Mouse (Mus musculus) CD8-positive naive resting alpha-beta T cell, adult 57 days (primary cell): Measurements from ENCODE around the gene Plekhm3. TPM values are rescaled to one million over a fixed set of nuclear protein-coding genes. Genes with fewer than 3 reads are reported as not detected.

Experiments used
- total RNA-seq: library from RNA; stranded (reverse); gene quantifications from one replicate; pipeline ENCODE4 v1.2.4, GENCODE M21; 2023

Plekhm3 gene
- 14.9 TPM for total RNA-seq

GRCm38 (mm10) chr1:64956479-64956961 lies at the start of gene Plekhm3:
Gene Plekhm3 (minus strand): TSS chr1:64956824.

GRCm38 (mm10) chr1:64737502-64738179 lies 219.0 kb downstream of the Plekhm3 start, which contains the start of gene Fzd5:
Gene Fzd5 (minus strand): TSS chr1:64737751.

Other genes starting within 250 kb of the Plekhm3 start
- gene Fzd5, start 219.1 kb downstream of the Plekhm3 start, total RNA-seq: 4.4 TPM
- not detected for gene Akr1cl, start 75.9 kb upstream of the Plekhm3 start, total RNA-seq
- not detected for gene Cryge, start 94.3 kb upstream of the Plekhm3 start, total RNA-seq
- gene Crygd, start 106.6 kb upstream of the Plekhm3 start, total RNA-seq: not detected
- not detected for gene Crygc, start 116.9 kb upstream of the Plekhm3 start, total RNA-seq
- gene Crygb, start 125.5 kb upstream of the Plekhm3 start, total RNA-seq: not detected
- gene Cryga, start 146.5 kb upstream of the Plekhm3 start, total RNA-seq: not detected
- gene Gm28845, start 162.7 kb upstream of the Plekhm3 start, total RNA-seq: not detected
- not detected for gene D630023F18Rik, start 166.4 kb upstream of the Plekhm3 start, total RNA-seq
- gene Idh1, start 229.7 kb upstream of the Plekhm3 start, total RNA-seq: 4.0 TPM
- 38.7 TPM for gene Pikfyve, start 229.9 kb upstream of the Plekhm3 start, total RNA-seq